Mouse (Mus musculus): Measurements from ENCODE around the gene Lcorl. TPM values are rescaled to one million over a fixed set of nuclear protein-coding genes. Genes with fewer than 3 reads are reported as not detected.

Gene Lcorl
- total and polyA plus RNA-seq, 3 experiments, result 4.2 to 5.8 (median 5.6) TPM

DNA sequence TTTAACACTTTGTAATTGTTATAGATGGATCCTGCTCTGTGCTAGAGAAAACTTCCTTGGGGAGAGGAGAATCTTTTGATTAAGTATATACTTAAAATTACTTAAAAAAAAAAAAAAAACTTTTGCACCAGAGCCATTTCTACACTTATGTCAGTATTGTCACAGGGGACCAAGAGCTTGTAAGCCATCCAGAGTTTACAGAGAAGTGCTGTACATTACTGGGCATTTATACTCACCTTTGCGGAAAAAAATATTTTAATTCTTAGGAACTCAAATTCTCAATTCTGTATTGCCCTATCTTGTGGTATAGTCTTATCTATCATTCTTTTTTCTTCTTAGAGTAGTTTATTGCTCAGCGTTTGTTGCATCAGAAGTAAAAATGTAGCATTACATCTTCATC lies 953 bp upstream of the Lcorl start:
- Histone ChIP-seq H3K27me3 (replicated peaks) (no peaks in the 10 kb centered on the region), H3K27ac (ENCODE audit: insufficient read depth, low read depth) (no peak overlapping the region), H3K4me2 (ENCODE audit: insufficient read depth, low read depth, poor library complexity, severe bottlenecking) (peak overlapping the region; percentile 62), H3K79me2 (replicated peaks; ENCODE audit: control insufficient read depth, extremely low read depth, insufficient read depth, poor library complexity, severe bottlenecking) (peaks cover 5% of the 10 kb centered on the region; the same call in 1 of the 2 replicates), H3K9me3 (replicated peaks; ENCODE audit: low read length) (no peaks in the 10 kb centered on the region), H3K9ac (ENCODE audit: insufficient read depth, low read depth) (peak overlapping the region; percentile 34), H3K4me3 (replicated peaks in 1 of 3; ENCODE audit: low read depth in 2 of 3, low read length in 2 of 3, poor library complexity in 1 of 3) (peak overlapping the region in 2 of 3 experiments; percentile 57 to 76), H3K4me1 (ENCODE audit: control insufficient read depth in 1 of 2, insufficient read depth in 2 of 2) (no peaks in the 10 kb centered on the region; a peak in 1 of 4 replicates), H3K36me3 (replicated peaks in 1 of 2; ENCODE audit: control insufficient read depth in 1 of 2, insufficient read depth in 1 of 2, low read length in 1 of 2) (no peaks in the 10 kb centered on the region)
- in situ Hi-C loops (cut with MboI; ENCODE audit: low pct_ligation_motif_present, low pct_unique_long_range_greater_than_20kb, low sequenced_read_pairs) (no loop called here), dilution Hi-C loops (cut with MboI; ENCODE audit: extremely low pct_ligation_motif_present, extremely low pct_unique_long_range_greater_than_20kb, low sequenced_read_pairs) (no loop called here)
- DNase-seq (ENCODE audit: extremely low read depth), result no peak
- no peak for TF ChIP-seq ZNF384 (IDR thresholded peaks at IDR 0.05; ENCODE audit: low read depth, low read length)
- no peak for TF ChIP-seq IRF4 (IDR thresholded peaks at IDR 0.05; ENCODE audit: low read depth, low read length)
- TF ChIP-seq ZMIZ1 (IDR thresholded peaks at IDR 0.05; ENCODE audit: low read depth, low read length), result no peak
- TF ChIP-seq ELF1 (IDR thresholded peaks at IDR 0.05; ENCODE audit: low read depth, low read length), result no peak
- no peak for TF ChIP-seq BHLHE40 (IDR thresholded peaks at IDR 0.05; ENCODE audit: low read depth, low read length)
- no peak for TF ChIP-seq MYC (IDR thresholded peaks at IDR 0.05; ENCODE audit: low read depth, low read length)
- no peak for TF ChIP-seq HCFC1 (IDR thresholded peaks at IDR 0.05; ENCODE audit: low read depth, low read length)
- TF ChIP-seq PAX5 (IDR thresholded peaks at IDR 0.05; ENCODE audit: low read length), result no peak
- TF ChIP-seq JUND (conservative IDR thresholded peaks at IDR 0.05; ENCODE audit: low read depth, low read length), result no peak
- no peak for TF ChIP-seq USF2 (conservative IDR thresholded peaks at IDR 0.05; ENCODE audit: low read depth, low read length)
- no peak for TF ChIP-seq MAX (IDR thresholded peaks at IDR 0.05; ENCODE audit: low read length)
- no peak for TF ChIP-seq SMC3 (IDR thresholded peaks at IDR 0.05; ENCODE audit: low read depth, low read length)
- no peak for TF ChIP-seq TCF12 (IDR thresholded peaks at IDR 0.05; ENCODE audit: low read depth, low read length)
- TF ChIP-seq KAT2A (IDR thresholded peaks at IDR 0.05; ENCODE audit: insufficient replicate concordance, low read length), result no peak
- no peak for TF ChIP-seq ZKSCAN1 (IDR thresholded peaks at IDR 0.05; ENCODE audit: borderline replicate concordance, low read depth, low read length)
- TF ChIP-seq MXI1 (IDR thresholded peaks at IDR 0.05; ENCODE audit: low read depth, low read length), result no peak
- no peak for TF ChIP-seq ZC3H11A (IDR thresholded peaks at IDR 0.05; ENCODE audit: low read depth, low read length)

DNA sequence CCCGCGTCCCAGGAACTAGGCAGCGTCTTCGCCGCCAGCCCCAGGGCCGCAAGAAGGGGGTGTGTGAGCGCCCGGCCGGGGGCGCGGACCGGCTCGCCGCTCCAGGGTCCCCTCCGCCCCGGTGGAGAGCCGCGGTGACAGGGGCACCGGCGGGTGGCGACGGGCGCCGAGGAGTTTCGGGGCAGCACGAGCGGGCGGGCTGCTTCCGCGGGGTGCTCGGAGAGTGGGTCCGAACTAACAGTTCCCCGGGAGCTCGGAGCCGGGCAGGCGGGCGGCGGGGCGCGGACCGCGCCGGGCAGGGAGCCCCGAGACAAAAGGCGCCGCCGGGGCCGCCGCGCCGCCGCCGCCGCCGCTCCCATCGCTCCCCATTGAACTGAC lies 550 bp downstream of the Lcorl start:
- in situ Hi-C loops (cut with MboI; ENCODE audit: low pct_ligation_motif_present, low pct_unique_long_range_greater_than_20kb, low sequenced_read_pairs) (no loop called here), dilution Hi-C loops (cut with MboI; ENCODE audit: extremely low pct_ligation_motif_present, extremely low pct_unique_long_range_greater_than_20kb, low sequenced_read_pairs) (no loop called here)
- no peaks in the 10 kb centered on the region for H3K27me3 ChIP-seq (replicated peaks)
- no peak for DNase-seq (ENCODE audit: extremely low read depth)
- peak overlapping the region; percentile 94 for H3K9ac ChIP-seq (ENCODE audit: insufficient read depth, low read depth)
- peak overlapping the region; percentile 78 for H3K27ac ChIP-seq (ENCODE audit: insufficient read depth, low read depth)
- no peaks in the 10 kb centered on the region for H3K36me3 ChIP-seq (replicated peaks in 1 of 2; ENCODE audit: control insufficient read depth in 1 of 2, insufficient read depth in 1 of 2, low read length in 1 of 2)
- no peaks in the 10 kb centered on the region; a peak in 1 of 4 replicates for H3K4me1 ChIP-seq (ENCODE audit: control insufficient read depth in 1 of 2, insufficient read depth in 2 of 2)
- H3K9me3 ChIP-seq (replicated peaks; ENCODE audit: low read length), result no peaks in the 10 kb centered on the region
- peaks cover 5% of the 10 kb centered on the region; the same call in 1 of the 2 replicates for H3K79me2 ChIP-seq (replicated peaks; ENCODE audit: control insufficient read depth, extremely low read depth, insufficient read depth, poor library complexity, severe bottlenecking)
- TF ChIP-seq HCFC1 (IDR thresholded peaks at IDR 0.05; ENCODE audit: low read depth, low read length) (no peak), TBP (conservative IDR thresholded peaks at IDR 0.05; ENCODE audit: low read depth, low read length) (no peak), MXI1 (IDR thresholded peaks at IDR 0.05; ENCODE audit: low read depth, low read length) (no peak), POLR2A (IDR thresholded peaks at IDR 0.05; ENCODE audit: low read depth, low read length) (no peak), ELF1 (IDR thresholded peaks at IDR 0.05; ENCODE audit: low read depth, low read length) (no peak), CHD2 (IDR thresholded peaks at IDR 0.05; ENCODE audit: low read length) (no peak), MAFK (IDR thresholded peaks at IDR 0.05; ENCODE audit: insufficient replicate concordance, low read length) (no peak), SIN3A (IDR thresholded peaks at IDR 0.05; ENCODE audit: low read length) (no peak), NRF1 (IDR thresholded peaks at IDR 0.05; ENCODE audit: low read depth, low read length) (no peak)
- peak overlapping the region; percentile 10; the same call in 1 of the 2 replicates for H3K4me2 ChIP-seq (ENCODE audit: insufficient read depth, low read depth, poor library complexity, severe bottlenecking)
- peak overlapping the region; percentile 57 to 97 (median 76) for H3K4me3 ChIP-seq (replicated peaks in 1 of 3; ENCODE audit: low read depth in 2 of 3, low read length in 2 of 3, poor library complexity in 1 of 3)
